ENCODE assay signal across 21 mouse cellular contexts in genomic region chr1:52527656-52528055, GRCm38 (mm10). TPM values are rescaled to one million over a fixed set of nuclear protein-coding genes. Genes with fewer than 3 reads are reported as not detected.
A peak's percentile ranks its signal among the peaks of the same experiment; 100 is the strongest.
DNase-seq lines count a peak whose midpoint lies in the region; TF ChIP-seq lines count a peak whose summit lies in the region.
"Had no signal": no experiment of that assay in that cellular context is flagged by ENCODE, and none has a peak within 500 bp of the region (broad histone marks: within the 10 kb centered on the region; RNA-seq: fewer than 3 reads in every experiment).

No protein-coding gene starts in this region.

- TF ChIP-seq RAD21 in MEL (IDR thresholded peaks at IDR 0.05; ENCODE audit: low read depth, low read length) = no peak

- H3K4me3 ChIP-seq in ES-Bruce4 (ENCODE audit: low read depth, low read length) = no peak overlapping the region
- H3K4me3 ChIP-seq in MEL (ENCODE audit: control insufficient read depth in 1 of 2, insufficient read depth in 1 of 2, low read depth in 2 of 2, low read length in 2 of 2) = no peak overlapping the region
- H3K4me3 ChIP-seq: embryonic facial prominence, embryonic 10.5 days; embryonic facial prominence, embryonic 12.5 days; forebrain, embryonic 12.5 days; forebrain, embryonic 15.5 days had no signal

- no peak for TF ChIP-seq EP300 in ES-Bruce4 (IDR thresholded peaks at IDR 0.05; ENCODE audit: insufficient read depth, low read depth, low read length)
- TF ChIP-seq EP300 in MEL (IDR thresholded peaks at IDR 0.05; ENCODE audit: low read depth in 1 of 2, low read length in 2 of 2) = no peak

- H3K36me3 ChIP-seq in ES-Bruce4 (ENCODE audit: control insufficient read depth, insufficient read depth, low read length, poor library complexity, severe bottlenecking) (no peaks in the 10 kb centered on the region), MEL (ENCODE audit: control insufficient read depth in 1 of 2, insufficient read depth in 2 of 2, low read length in 2 of 2) (no peaks in the 10 kb centered on the region)
- H3K36me3 ChIP-seq: embryonic facial prominence, embryonic 10.5 days; embryonic facial prominence, embryonic 12.5 days; forebrain, embryonic 12.5 days; forebrain, embryonic 15.5 days; G1E had no signal

- H3K27ac ChIP-seq in ES-Bruce4 (ENCODE audit: insufficient read depth, low read length) = peak overlapping the region; percentile 33; the same call in 1 of the 2 replicates
- no peak overlapping the region for H3K27ac ChIP-seq in MEL (ENCODE audit: control insufficient read depth, low read depth, low read length)
- H3K27ac ChIP-seq: embryonic facial prominence, embryonic 10.5 days; embryonic facial prominence, embryonic 12.5 days; forebrain, embryonic 12.5 days; forebrain, embryonic 15.5 days had no signal

- H3K9me3 ChIP-seq in ES-Bruce4 (replicated peaks; ENCODE audit: control insufficient read depth, insufficient read depth, low read length, poor library complexity, severe bottlenecking) (peaks cover 2% of the 10 kb centered on the region; the same call in 1 of the 2 replicates), MEL (replicated peaks; ENCODE audit: insufficient read depth, low read length) (no peaks in the 10 kb centered on the region)
- H3K9me3 ChIP-seq: embryonic facial prominence, embryonic 10.5 days; embryonic facial prominence, embryonic 12.5 days; forebrain, embryonic 12.5 days; forebrain, embryonic 15.5 days; G1E had no signal

- H3K4me1 ChIP-seq in ES-Bruce4 (ENCODE audit: control insufficient read depth, insufficient read depth, low read length) (no peaks in the 10 kb centered on the region), MEL (ENCODE audit: control insufficient read depth in 1 of 2, insufficient read depth in 2 of 2, low read length in 2 of 2) (no peaks in the 10 kb centered on the region; a peak in 2 of 4 replicates)
- H3K4me1 ChIP-seq: forebrain, embryonic 12.5 days had no signal

- TF ChIP-seq CTCF in ES-Bruce4 (IDR thresholded peaks at IDR 0.05; ENCODE audit: low read depth, low read length) (no peak), MEL (IDR thresholded peaks at IDR 0.05 in 2 of 3, conservative IDR thresholded peaks at IDR 0.05 in 1 of 3; ENCODE audit: control insufficient read depth in 1 of 3, insufficient read depth in 1 of 3, low read depth in 2 of 3, low read length in 3 of 3, poor library complexity in 1 of 3, severe bottlenecking in 1 of 3) (no peak)

- H3K27me3 ChIP-seq in ES-Bruce4 (ENCODE audit: control insufficient read depth, insufficient read depth, low read length, poor library complexity, severe bottlenecking) (no peaks in the 10 kb centered on the region), MEL (ENCODE audit: control insufficient read depth in 1 of 2, insufficient read depth in 2 of 2, low read length in 2 of 2) (peaks cover 0 to 5% of the 10 kb centered on the region in 2 experiments; a peak in 2 of 4 replicates)
- H3K27me3 ChIP-seq: embryonic facial prominence, embryonic 12.5 days; forebrain, embryonic 12.5 days; forebrain, embryonic 15.5 days had no signal

- TF ChIP-seq POLR2A in ES-Bruce4 (IDR thresholded peaks at IDR 0.05; ENCODE audit: insufficient read depth, low read length) (no peak), MEL (IDR thresholded peaks at IDR 0.05; ENCODE audit: control insufficient read depth in 1 of 2, insufficient read depth in 1 of 2, low read depth in 1 of 2, low read length in 2 of 2, poor library complexity in 1 of 2) (no peak)

- H3K9ac ChIP-seq in ES-Bruce4 (ENCODE audit: low read depth, poor library complexity, severe bottlenecking) (no peak overlapping the region), MEL (ENCODE audit: control insufficient read depth, low read depth, low read length, poor library complexity, severe bottlenecking) (no peak overlapping the region)
- H3K9ac ChIP-seq: embryonic facial prominence, embryonic 12.5 days; forebrain, embryonic 12.5 days; forebrain, embryonic 15.5 days; forebrain, postnatal 0 days had no signal

- DNase-seq in ES-CJ7 (ENCODE audit: low read depth, low spot score) (peak; percentile 68), MEL (ENCODE audit: low read depth, low spot score) (no peak), ZHBTc4 (ENCODE audit: low read depth, low spot score) (peak; percentile 39)
- no peak for DNase-seq in kidney, postnatal 14 days
- no peak for DNase-seq in neural tube, embryonic 10.5 days (ENCODE audit: extremely low spot score, low spot score)
- DNase-seq in cerebellum, postnatal 4 days (ENCODE audit: low spot score in 2 of 2) = no peak
- DNase-seq: adrenal gland, adult 8-10 months; adrenal gland, postnatal 14 days; adrenal gland, postnatal 36 days; cerebellum, adult 11-12 months; cerebellum, adult 2 months; cerebellum, adult 9-10 months; cerebellum, postnatal 10 days; cerebellum, postnatal 36 days; forebrain, postnatal 0 days had no signal

- H3K79me2 ChIP-seq in MEL (ENCODE audit: control insufficient read depth, insufficient read depth, low read length, poor library complexity) = no peaks in the 10 kb centered on the region

TF ChIP-seq in MEL, 35 proteins besides CTCF, POLR2A, EP300 and RAD21:
- no peak for TF ChIP-seq MEF2A (IDR thresholded peaks at IDR 0.05; ENCODE audit: extremely low read depth, insufficient replicate concordance, low read depth, low read length, poor library complexity, severe bottlenecking)
- 0 out of 2 replicates have a peak, but pooled peaks have one; percentile 18 for TF ChIP-seq GATA1 (IDR thresholded peaks at IDR 0.05; ENCODE audit: low read depth, low read length)

RNA-seq across cellular contexts. Expression of gene Nab1, which starts 27.2 kb away (rescaled TPM):
- 11.2 and 12.0 TPM in 2 replicates for polyA plus RNA-seq in ES-Bruce4 (2011; ENCODE audit: insufficient read depth, insufficient read length, low read depth, missing spikeins)
- 26.7 and 29.8 TPM in 2 replicates for total RNA-seq in MEL (2012; rRNA removed)
- 10 to 100 TPM in 1 of 2 experiments, not detected in 1; 40.3 TPM for polyA plus RNA-seq in MEL (2012; ENCODE audit: insufficient read depth in 1 of 2, insufficient read length in 2 of 2, low read depth in 1 of 2, low replicate concordance in 2 of 2, missing spikeins in 1 of 2)

Comparison
In these comparisons a context has a peak if more than half of its experiments do, and no peak if none do; other contexts are left out.
1. DNase-seq: peak in ES-CJ7 (single experiment) and ZHBTc4 (single experiment); none in MEL (single experiment), kidney, postnatal 14 days (single experiment), neural tube, embryonic 10.5 days (single experiment) and cerebellum, postnatal 4 days (0 of 2).